Mouse (Mus musculus) forebrain, postnatal 0 days (tissue): Measurements from ENCODE around the gene Zfp507. TPM values are rescaled to one million over a fixed set of nuclear protein-coding genes. Genes with fewer than 3 reads are reported as not detected.

ENCODE experiments used
- ATAC-seq: fragments of 200-750 bp; cut with Nextera tagmentation; 2 replicates; pipeline ENCODE4 v1.8.0; 2017; ENCODE audit warnings: mild to moderate bottlenecking, moderate library complexity
- DNase-seq: peaks from one replicate; pipeline ENCODE4 v3.0.0-alpha.2; 2015
- H3K27ac ChIP-seq: fragments of 300-500 bp; sonication (generic); 2 replicates; pipeline ENCODE4 v1.5.1; 2014; ENCODE audit warnings: low read depth, mild to moderate bottlenecking, antibody characterized with exemption, low read length, moderate library complexity, mixed read lengths
- H3K27me3 ChIP-seq: fragments of 300-500 bp; sonication (generic); 2 replicates; pipeline ENCODE4 v1.6.1; 2014; ENCODE audit warnings: mild to moderate bottlenecking, low read length, mixed read lengths; ENCODE audit not compliant: insufficient read depth
- H3K36me3 ChIP-seq: fragments of 300-500 bp; sonication (generic); 2 replicates; pipeline ENCODE4 v1.6.1; 2014; ENCODE audit warnings: mild to moderate bottlenecking, moderate library complexity; ENCODE audit not compliant: insufficient read depth
- H3K4me1 ChIP-seq: fragments of 300-500 bp; sonication (generic); 2 replicates; pipeline ENCODE4 v1.6.1; 2014; ENCODE audit warnings: antibody characterized with exemption; ENCODE audit not compliant: insufficient read depth
- H3K4me2 ChIP-seq: fragments of 300-500 bp; sonication (generic); 2 replicates; pipeline ENCODE4 v1.6.1; 2014; ENCODE audit warnings: low read depth, mild to moderate bottlenecking, moderate library complexity
- H3K4me3 ChIP-seq: fragments of 300-500 bp; sonication (generic); 2 replicates; pipeline ENCODE4 v1.5.1; 2014; ENCODE audit warnings: low read depth, low read length, mixed read lengths
- H3K9ac ChIP-seq: fragments of 300-500 bp; sonication (generic); 2 replicates; pipeline ENCODE4 v1.6.1; 2014; ENCODE audit warnings: mild to moderate bottlenecking
- H3K9me3 ChIP-seq: fragments of 300-500 bp; sonication (generic); 2 replicates; pipeline ENCODE4 v1.6.1; 2016; ENCODE audit warnings: low read length
- CTCF ChIP-seq: sonication (generic); IDR thresholded peaks from 2 replicates; pipeline ENCODE4 v1.5.1; 2016; ENCODE audit warnings: antibody characterized with exemption, control low read depth, low read depth
- WGBS: fragments of 180-500 bp; shearing (Covaris S2); extraction: QIAGEN DNeasy Blood & Tissue Kit; methylation state at CpG from one replicate; pipeline ENCODE4 v1.1.7; 2014; 5-methylcytosine and 5-hydroxymethylcytosine counted together
- polyA plus RNA-seq: library from polyadenylated mRNA; unstranded; fragments of >200 nt; fragmentation: Nextera tagmentation; extraction: Ambion mirVana; gene quantifications from 2 replicates; pipeline ENCODE4 v1.2.1, GENCODE M21; 2015
- total RNA-seq: library from RNA; depleted of rRNA; stranded (reverse); fragments of >200 nt; gene quantifications from 2 replicates; pipeline ENCODE4 v1.2.3, GENCODE M21; 2014

The Zfp507 gene
- total and polyA plus RNA-seq, 2 experiments from 2014 or later: 8.1 to 30.5 TPM

- DNase-seq: no peak
- Histone ChIP-seq H3K4me2 (no peak overlapping the region), H3K27me3 (no peaks in the 10 kb centered on the region), H3K9ac (no peak overlapping the region), H3K36me3 (peaks cover 4% of the 10 kb centered on the region; the same call in 1 of the 2 replicates), H3K4me3 (no peak overlapping the region), H3K9me3 (no peaks in the 10 kb centered on the region), H3K4me1 (peaks cover 5% of the 10 kb centered on the region; the same call in 1 of the 2 replicates), H3K27ac (no peak overlapping the region)
- no peak for ATAC-seq
- no peak for TF ChIP-seq CTCF
- WGBS: 80% methylated on average over 10 of the region's 10 CpGs
Observed at GRCm38 (mm10) chr7:35804206-35804605, 1.4 kb upstream of the Zfp507 start.

DNA sequence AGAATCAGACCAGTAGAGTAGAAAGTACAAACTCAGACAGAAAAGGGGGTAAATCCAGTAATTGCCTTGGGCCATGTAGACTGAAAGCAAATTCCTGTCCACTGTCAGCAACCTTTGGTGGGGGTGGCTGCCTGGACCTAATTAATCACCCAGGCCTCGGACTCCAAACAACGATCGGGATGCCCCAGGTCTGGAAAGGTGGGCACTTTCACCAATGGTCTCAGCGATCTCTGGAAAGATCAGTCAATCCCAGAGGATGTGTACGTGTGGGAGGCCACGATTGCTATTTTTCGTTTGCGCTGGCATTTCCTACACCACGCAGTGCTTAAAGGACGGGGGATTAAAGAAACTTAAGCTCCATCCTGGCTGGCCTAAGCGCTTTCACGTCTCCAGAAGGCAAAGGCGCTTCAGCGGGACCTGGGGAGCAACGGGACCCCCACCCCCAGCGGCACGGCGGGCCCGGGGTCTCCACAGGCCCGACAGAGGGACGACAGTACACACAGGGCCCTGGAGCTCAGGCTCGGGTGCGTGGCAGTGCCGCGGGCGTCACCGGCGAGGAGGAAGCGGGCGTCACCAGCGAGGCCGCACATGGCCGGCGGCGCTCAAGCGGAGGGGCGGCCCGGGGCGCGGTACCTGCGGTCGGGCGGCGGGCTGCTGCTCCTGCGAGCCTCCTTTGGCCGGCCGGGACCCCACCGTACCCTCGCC, 450 bp downstream of the Zfp507 start:
- WGBS: 1% methylated on average over 42 of the region's 49 CpGs
- Histone ChIP-seq H3K36me3 (peaks cover 20% of the 10 kb centered on the region), H3K9ac (peak overlapping the region; percentile 94), H3K4me2 (peak overlapping the region; percentile 82), H3K4me1 (peaks cover 5% of the 10 kb centered on the region; the same call in 1 of the 2 replicates), H3K27ac (peak overlapping the region; percentile 83), H3K9me3 (no peaks in the 10 kb centered on the region), H3K27me3 (no peaks in the 10 kb centered on the region), H3K4me3 (peak overlapping the region; percentile 68)
- peak; percentile 90 for ATAC-seq
- no peak for DNase-seq
- TF ChIP-seq CTCF: no peak

GRCm38 (mm10) chr7:35796123-35796522, 6.7 kb downstream of the Zfp507 start:
- peaks cover 65% of the 10 kb centered on the region for H3K36me3 ChIP-seq
- 52% methylated on average over 7 of the region's 7 CpGs for WGBS
- DNase-seq (no peak), ATAC-seq (no peak)
- H3K27ac ChIP-seq: no peak overlapping the region
- peaks cover 3% of the 10 kb centered on the region; the same call in 1 of the 2 replicates for H3K4me1 ChIP-seq
- no peaks in the 10 kb centered on the region for H3K9me3 ChIP-seq
- no peaks in the 10 kb centered on the region for H3K27me3 ChIP-seq
- no peak for TF ChIP-seq CTCF
- H3K4me2 ChIP-seq: no peak overlapping the region
- H3K9ac ChIP-seq: no peak overlapping the region
- H3K4me3 ChIP-seq: no peak overlapping the region

DNA sequence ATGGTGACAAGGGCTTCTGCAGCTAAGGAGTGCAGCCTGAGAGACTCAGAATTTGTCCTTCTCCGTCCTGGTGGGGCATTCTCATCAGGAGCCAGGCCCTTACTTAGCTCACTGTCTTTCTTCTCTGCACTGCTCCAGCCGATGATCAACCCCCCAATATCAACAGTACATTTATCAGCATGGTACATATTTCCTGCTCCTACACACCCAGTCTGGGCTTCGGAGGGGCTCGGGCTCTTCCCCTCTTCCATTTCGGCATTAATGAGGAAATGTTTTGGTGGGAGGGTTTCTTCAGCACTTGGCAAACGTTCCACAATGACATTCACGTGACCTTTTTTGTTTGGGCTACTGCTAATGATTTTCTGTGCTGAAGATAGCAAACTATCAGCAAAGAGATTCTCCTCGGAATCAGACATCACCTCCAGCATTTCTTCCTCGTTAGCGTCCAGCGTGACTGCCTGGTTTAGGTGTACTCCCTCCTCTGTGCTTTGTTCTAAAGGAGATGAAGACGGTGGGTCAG, 8.6 kb downstream of the Zfp507 start:
- H3K9ac ChIP-seq: no peak overlapping the region
- no peak overlapping the region for H3K4me2 ChIP-seq
- 68% methylated on average over 12 of the region's 12 CpGs for WGBS
- H3K9me3 ChIP-seq: no peaks in the 10 kb centered on the region
- no peaks in the 10 kb centered on the region for H3K27me3 ChIP-seq
- no peak for TF ChIP-seq CTCF
- H3K36me3 ChIP-seq: peaks cover 72% of the 10 kb centered on the region
- DNase-seq: no peak
- no peaks in the 10 kb centered on the region for H3K4me1 ChIP-seq
- no peak for ATAC-seq
- H3K4me3 ChIP-seq: no peak overlapping the region
- no peak overlapping the region for H3K27ac ChIP-seq

- Histone ChIP-seq H3K36me3 (peaks cover 70% of the 10 kb centered on the region), H3K4me2 (no peak overlapping the region), H3K9ac (no peak overlapping the region), H3K27me3 (no peaks in the 10 kb centered on the region), H3K9me3 (no peaks in the 10 kb centered on the region), H3K4me3 (no peak overlapping the region), H3K27ac (no peak overlapping the region), H3K4me1 (no peaks in the 10 kb centered on the region)
- no peak for TF ChIP-seq CTCF
- no peak for DNase-seq
- no peak for ATAC-seq
- WGBS: 85% methylated on average over 12 of the region's 12 CpGs
Observed at GRCm38 (mm10) chr7:35792150-35792848, 10.5 kb downstream of the Zfp507 start.

DNA sequence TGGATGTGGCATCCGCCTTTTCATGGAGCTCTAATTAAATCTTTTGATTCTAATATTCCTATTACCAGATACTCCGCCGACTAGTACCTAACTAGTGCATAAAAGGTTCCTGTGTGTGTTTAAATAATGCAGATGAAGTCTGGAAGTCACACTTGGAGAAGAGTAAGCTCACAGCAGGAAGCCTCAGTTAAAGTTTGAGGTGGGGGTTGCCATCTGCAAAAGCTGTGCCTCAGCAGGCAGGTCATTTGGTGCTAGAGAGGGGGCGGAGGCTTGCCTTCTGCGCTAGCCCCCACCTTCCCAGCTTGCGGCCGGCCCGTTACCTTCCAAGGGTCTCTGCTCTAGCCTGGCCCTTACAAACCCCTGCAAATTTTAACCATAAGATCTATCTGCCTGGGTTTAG, 11.9 kb downstream of the Zfp507 start:
- Histone ChIP-seq H3K4me3 (no peak overlapping the region), H3K9me3 (no peaks in the 10 kb centered on the region), H3K4me2 (no peak overlapping the region), H3K27me3 (no peaks in the 10 kb centered on the region), H3K27ac (no peak overlapping the region), H3K4me1 (no peaks in the 10 kb centered on the region), H3K36me3 (peaks cover 75% of the 10 kb centered on the region), H3K9ac (no peak overlapping the region)
- no peak for DNase-seq
- WGBS: 65% methylated on average over 8 of the region's 8 CpGs
- TF ChIP-seq CTCF: no peak
- no peak for ATAC-seq

DNA sequence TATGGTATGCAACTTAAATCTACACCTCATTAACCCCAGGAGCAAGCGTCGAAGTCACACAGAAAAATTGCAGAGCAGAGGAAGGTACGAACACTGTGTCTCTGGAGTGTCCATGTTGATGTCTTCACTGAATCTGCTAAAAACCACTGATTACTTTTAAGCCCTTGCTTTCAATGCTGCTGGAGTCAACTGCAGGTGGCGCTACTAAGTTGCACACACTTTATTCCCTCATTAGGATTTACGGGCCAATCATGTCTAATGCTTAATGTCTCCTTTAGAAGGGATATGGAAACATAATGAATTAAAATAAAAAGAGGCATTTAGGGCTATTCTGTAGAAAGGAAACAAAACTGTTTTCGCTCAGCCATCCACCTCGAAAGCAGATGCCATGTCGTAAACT, 12.6 kb downstream of the Zfp507 start:
- Histone ChIP-seq H3K4me1 (no peaks in the 10 kb centered on the region), H3K4me2 (no peak overlapping the region), H3K36me3 (peaks cover 76% of the 10 kb centered on the region), H3K27me3 (no peaks in the 10 kb centered on the region), H3K9me3 (no peaks in the 10 kb centered on the region), H3K4me3 (no peak overlapping the region), H3K9ac (no peak overlapping the region), H3K27ac (no peak overlapping the region)
- peak; percentile 61 for DNase-seq
- peak; percentile 72 for TF ChIP-seq CTCF
- ATAC-seq: no peak
- WGBS: 79% methylated on average over 8 of the region's 8 CpGs
